Mouse (Mus musculus): ENCODE measurements around the gene Pde10a. TPM values are rescaled to one million over a fixed set of nuclear protein-coding genes. Genes with fewer than 3 reads are reported as not detected.

The Pde10a gene
- polyA plus RNA-seq, 1 experiment from 2014 or later: 2.5 TPM

GRCm38 (mm10) chr17:8800478-8801082 is 275.4 kb downstream of the Pde10a start:
- H3K27ac ChIP-seq (replicated peaks in 1 of 2; ENCODE audit: control insufficient read depth in 1 of 2, insufficient read depth in 1 of 2, low read depth in 2 of 2, low read length in 2 of 2): no peak overlapping the region
- peaks cover 4 to 10% of the 10 kb centered on the region in 2 experiments; a peak in 2 of 4 replicates for H3K4me1 ChIP-seq (ENCODE audit: control insufficient read depth in 2 of 2, insufficient read depth in 2 of 2, low read length in 2 of 2)
- H3K4me3 ChIP-seq (ENCODE audit: control insufficient read depth in 1 of 2, insufficient read depth in 1 of 2, low read depth in 1 of 2, low read length in 2 of 2): peak overlapping the region; percentile 66 to 69
- H3K27me3 ChIP-seq (ENCODE audit: control insufficient read depth, insufficient read depth, low read length): peaks cover 85% of the 10 kb centered on the region
- peak overlapping the region; percentile 57 for H3K9ac ChIP-seq (ENCODE audit: low read length)
- H3K36me3 ChIP-seq (ENCODE audit: control insufficient read depth, insufficient read depth, low read length): no peaks in the 10 kb centered on the region
- peak overlapping the region; percentile 99 for H3K4me2 ChIP-seq (ENCODE audit: low read length)
- under 1% methylated on average over 48 of the region's 53 CpGs for WGBS
- no peaks in the 10 kb centered on the region for H3K9me3 ChIP-seq (ENCODE audit: control insufficient read depth, low read length)
- peak; percentile 55 for ATAC-seq (ENCODE audit: insufficient number of reproducible peaks, insufficient read depth, low FRiP score, low read depth)

- H3K9ac ChIP-seq (ENCODE audit: low read length): peak overlapping the region; percentile 57
- H3K4me2 ChIP-seq (ENCODE audit: low read length): peak overlapping the region; percentile 99
- WGBS: 1% methylated on average over 54 of the region's 72 CpGs
- no peak overlapping the region for H3K27ac ChIP-seq (replicated peaks in 1 of 2; ENCODE audit: control insufficient read depth in 1 of 2, insufficient read depth in 1 of 2, low read depth in 2 of 2, low read length in 2 of 2)
- no peaks in the 10 kb centered on the region for H3K9me3 ChIP-seq (ENCODE audit: control insufficient read depth, low read length)
- no peaks in the 10 kb centered on the region for H3K36me3 ChIP-seq (ENCODE audit: control insufficient read depth, insufficient read depth, low read length)
- peak overlapping the region; percentile 66 to 69 for H3K4me3 ChIP-seq (ENCODE audit: control insufficient read depth in 1 of 2, insufficient read depth in 1 of 2, low read depth in 1 of 2, low read length in 2 of 2)
- H3K4me1 ChIP-seq (ENCODE audit: control insufficient read depth in 2 of 2, insufficient read depth in 2 of 2, low read length in 2 of 2): peaks cover 4 to 10% of the 10 kb centered on the region in 2 experiments; a peak in 2 of 4 replicates
- peaks cover 85% of the 10 kb centered on the region for H3K27me3 ChIP-seq (ENCODE audit: control insufficient read depth, insufficient read depth, low read length)
- ATAC-seq (ENCODE audit: insufficient number of reproducible peaks, insufficient read depth, low FRiP score, low read depth): peak; percentile 71
These were observed 276.1 kb downstream of the Pde10a start for GRCm38 (mm10) chr17:8801083-8801854.

- 1% methylated on average over 29 of the region's 31 CpGs for WGBS
These were observed 276.6 kb downstream of the Pde10a start for GRCm38 (mm10) chr17:8801855-8802104.

GRCm38 (mm10) chr17:8802161-8802888 is 277.2 kb downstream of the Pde10a start:
- no peaks in the 10 kb centered on the region for H3K9me3 ChIP-seq (ENCODE audit: control insufficient read depth, low read length)
- peaks cover 86% of the 10 kb centered on the region for H3K27me3 ChIP-seq (ENCODE audit: control insufficient read depth, insufficient read depth, low read length)
- peak overlapping the region; percentile 57 for H3K9ac ChIP-seq (ENCODE audit: low read length)
- H3K4me2 ChIP-seq (ENCODE audit: low read length): peak overlapping the region; percentile 99
- no peak for ATAC-seq (ENCODE audit: insufficient number of reproducible peaks, insufficient read depth, low FRiP score, low read depth)
- peaks cover 4 to 10% of the 10 kb centered on the region in 2 experiments; a peak in 2 of 4 replicates for H3K4me1 ChIP-seq (ENCODE audit: control insufficient read depth in 2 of 2, insufficient read depth in 2 of 2, low read length in 2 of 2)
- H3K27ac ChIP-seq (replicated peaks in 1 of 2; ENCODE audit: control insufficient read depth in 1 of 2, insufficient read depth in 1 of 2, low read depth in 2 of 2, low read length in 2 of 2): no peak overlapping the region
- under 1% methylated on average over 33 of the region's 33 CpGs for WGBS
- no peaks in the 10 kb centered on the region for H3K36me3 ChIP-seq (ENCODE audit: control insufficient read depth, insufficient read depth, low read length)
- H3K4me3 ChIP-seq (ENCODE audit: control insufficient read depth in 1 of 2, insufficient read depth in 1 of 2, low read depth in 1 of 2, low read length in 2 of 2): peak overlapping the region; percentile 66 to 69

More at GRCm38 (mm10) chr17:8801855-8802104, 276.6 kb downstream of the Pde10a start:
- H3K36me3 ChIP-seq (ENCODE audit: control insufficient read depth, insufficient read depth, low read length): no peaks in the 10 kb centered on the region
- H3K9me3 ChIP-seq (ENCODE audit: control insufficient read depth, low read length): no peaks in the 10 kb centered on the region
- ATAC-seq (ENCODE audit: insufficient number of reproducible peaks, insufficient read depth, low FRiP score, low read depth): no peak
- H3K27me3 ChIP-seq (ENCODE audit: control insufficient read depth, insufficient read depth, low read length): peaks cover 85% of the 10 kb centered on the region
- H3K27ac ChIP-seq (replicated peaks in 1 of 2; ENCODE audit: control insufficient read depth in 1 of 2, insufficient read depth in 1 of 2, low read depth in 2 of 2, low read length in 2 of 2): no peak overlapping the region
- H3K9ac ChIP-seq (ENCODE audit: low read length): peak overlapping the region; percentile 57
- peaks cover 4 to 10% of the 10 kb centered on the region in 2 experiments; a peak in 2 of 4 replicates for H3K4me1 ChIP-seq (ENCODE audit: control insufficient read depth in 2 of 2, insufficient read depth in 2 of 2, low read length in 2 of 2)
- peak overlapping the region; percentile 66 to 69 for H3K4me3 ChIP-seq (ENCODE audit: control insufficient read depth in 1 of 2, insufficient read depth in 1 of 2, low read depth in 1 of 2, low read length in 2 of 2)
- peak overlapping the region; percentile 99 for H3K4me2 ChIP-seq (ENCODE audit: low read length)

GRCm38 (mm10) chr17:8802889-8803799 is 278.0 kb downstream of the Pde10a start:
- Histone ChIP-seq H3K4me2 (ENCODE audit: low read length) (peak overlapping the region; percentile 99), H3K36me3 (ENCODE audit: control insufficient read depth, insufficient read depth, low read length) (no peaks in the 10 kb centered on the region), H3K27me3 (ENCODE audit: control insufficient read depth, insufficient read depth, low read length) (peaks cover 83% of the 10 kb centered on the region), H3K27ac (replicated peaks in 1 of 2; ENCODE audit: control insufficient read depth in 1 of 2, insufficient read depth in 1 of 2, low read depth in 2 of 2, low read length in 2 of 2) (no peak overlapping the region), H3K9ac (ENCODE audit: low read length) (no peak overlapping the region), H3K4me3 (ENCODE audit: control insufficient read depth in 1 of 2, insufficient read depth in 1 of 2, low read depth in 1 of 2, low read length in 2 of 2) (peak overlapping the region; percentile 66 to 69), H3K4me1 (ENCODE audit: control insufficient read depth in 2 of 2, insufficient read depth in 2 of 2, low read length in 2 of 2) (peaks cover 4 to 10% of the 10 kb centered on the region in 2 experiments; a peak in 2 of 4 replicates), H3K9me3 (ENCODE audit: control insufficient read depth, low read length) (no peaks in the 10 kb centered on the region)
- ATAC-seq (ENCODE audit: insufficient number of reproducible peaks, insufficient read depth, low FRiP score, low read depth): no peak
- 10% methylated on average over 27 of the region's 27 CpGs for WGBS

GRCm38 (mm10) chr17:8807345-8807744 is 282.2 kb downstream of the Pde10a start:
- ATAC-seq (ENCODE audit: insufficient number of reproducible peaks, insufficient read depth, low FRiP score, low read depth): no peak
- peaks cover 6 to 10% of the 10 kb centered on the region in 2 experiments; a peak in 3 of 4 replicates for H3K4me1 ChIP-seq (ENCODE audit: control insufficient read depth in 2 of 2, insufficient read depth in 2 of 2, low read length in 2 of 2)
- no peak overlapping the region for H3K9ac ChIP-seq (ENCODE audit: low read length)
- 44% methylated on average over 3 of the region's 3 CpGs for WGBS
- H3K27ac ChIP-seq (replicated peaks in 1 of 2; ENCODE audit: control insufficient read depth in 1 of 2, insufficient read depth in 1 of 2, low read depth in 2 of 2, low read length in 2 of 2): no peak overlapping the region
- no peaks in the 10 kb centered on the region for H3K9me3 ChIP-seq (ENCODE audit: control insufficient read depth, low read length)
- H3K4me2 ChIP-seq (ENCODE audit: low read length): no peak overlapping the region
- H3K4me3 ChIP-seq (ENCODE audit: control insufficient read depth in 1 of 2, insufficient read depth in 1 of 2, low read depth in 1 of 2, low read length in 2 of 2): no peak overlapping the region
- H3K27me3 ChIP-seq (ENCODE audit: control insufficient read depth, insufficient read depth, low read length): peaks cover 81% of the 10 kb centered on the region
- H3K36me3 ChIP-seq (ENCODE audit: control insufficient read depth, insufficient read depth, low read length): no peaks in the 10 kb centered on the region

GRCm38 (mm10) chr17:8809771-8810170 is 284.6 kb downstream of the Pde10a start:
- H3K36me3 ChIP-seq (ENCODE audit: control insufficient read depth, insufficient read depth, low read length): no peaks in the 10 kb centered on the region
- ATAC-seq (ENCODE audit: insufficient number of reproducible peaks, insufficient read depth, low FRiP score, low read depth): no peak
- H3K4me3 ChIP-seq (ENCODE audit: control insufficient read depth in 1 of 2, insufficient read depth in 1 of 2, low read depth in 1 of 2, low read length in 2 of 2): no peak overlapping the region
- no peak overlapping the region for H3K9ac ChIP-seq (ENCODE audit: low read length)
- H3K27me3 ChIP-seq (ENCODE audit: control insufficient read depth, insufficient read depth, low read length): peaks cover 57% of the 10 kb centered on the region
- H3K4me1 ChIP-seq (ENCODE audit: control insufficient read depth in 2 of 2, insufficient read depth in 2 of 2, low read length in 2 of 2): peaks cover 8 to 10% of the 10 kb centered on the region in 2 experiments; a peak in 3 of 4 replicates
- no peak overlapping the region for H3K27ac ChIP-seq (replicated peaks in 1 of 2; ENCODE audit: control insufficient read depth in 1 of 2, insufficient read depth in 1 of 2, low read depth in 2 of 2, low read length in 2 of 2)
- H3K9me3 ChIP-seq (ENCODE audit: control insufficient read depth, low read length): no peaks in the 10 kb centered on the region
- 63% methylated on average over 6 of the region's 6 CpGs for WGBS
- no peak overlapping the region for H3K4me2 ChIP-seq (ENCODE audit: low read length)
